Mouse (Mus musculus): ENCODE results near the gene S100a6.

S100a6 gene

GRCm38 (mm10) chr3:90612728-90613291 is at the start of gene S100a6:
TSS of gene S100a6 (plus strand) at chr3:90612882.
- no peak for DNase-seq

GRCm38 (mm10) chr3:90574691-90575090 is 38.0 kb upstream of the S100a6 start:
- no peak for DNase-seq

GRCm38 (mm10) chr3:90575320-90575719 is 37.4 kb upstream of the S100a6 start:
- no peak for DNase-seq

GRCm38 (mm10) chr3:90576351-90577001 is 36.2 kb upstream of the S100a6 start:
- DNase-seq = no peak

- DNase-seq = no peak
These were observed 33.2 kb upstream of the S100a6 start for GRCm38 (mm10) chr3:90579433-90579832.

- no peak for DNase-seq
These were observed 31.5 kb upstream of the S100a6 start for GRCm38 (mm10) chr3:90581141-90581540.

- DNase-seq = no peak
These were observed 30.5 kb upstream of the S100a6 start for GRCm38 (mm10) chr3:90582156-90582555.

GRCm38 (mm10) chr3:90582556-90582955 is 30.1 kb upstream of the S100a6 start:
- DNase-seq = no peak

GRCm38 (mm10) chr3:90583893-90584292 is 28.8 kb upstream of the S100a6 start:
- DNase-seq = no peak

- no peak for DNase-seq
These were observed 27.1 kb upstream of the S100a6 start for GRCm38 (mm10) chr3:90585595-90585994.

GRCm38 (mm10) chr3:90586016-90586643 is 26.6 kb upstream of the S100a6 start:
- DNase-seq = no peak

GRCm38 (mm10) chr3:90586906-90587305 is 25.8 kb upstream of the S100a6 start:
- no peak for DNase-seq

- no peak for DNase-seq
These were observed 25.2 kb upstream of the S100a6 start for GRCm38 (mm10) chr3:90587361-90588101.

GRCm38 (mm10) chr3:90589390-90589789 is 23.3 kb upstream of the S100a6 start:
- no peak for DNase-seq

GRCm38 (mm10) chr3:90589947-90590346 is 22.7 kb upstream of the S100a6 start, which contains the start of gene S100a2:
TSS of gene S100a2 (plus strand) at chr3:90590247.
- no peak for DNase-seq

- DNase-seq = no peak
These were observed 18.2 kb upstream of the S100a6 start for GRCm38 (mm10) chr3:90594466-90594865.

- no peak for DNase-seq
These were observed 17.1 kb upstream of the S100a6 start for GRCm38 (mm10) chr3:90595556-90595955.

GRCm38 (mm10) chr3:90596810-90597209 is 15.9 kb upstream of the S100a6 start:
- DNase-seq = no peak

GRCm38 (mm10) chr3:90597736-90598135 is 14.9 kb upstream of the S100a6 start:
- DNase-seq = no peak

- no peak for DNase-seq
These were observed 14.5 kb upstream of the S100a6 start for GRCm38 (mm10) chr3:90598212-90598611.

- no peak for DNase-seq
These were observed 13.3 kb upstream of the S100a6 start for GRCm38 (mm10) chr3:90599401-90599800.

- DNase-seq = no peak
These were observed 12.6 kb upstream of the S100a6 start for GRCm38 (mm10) chr3:90600036-90600435.

- no peak for DNase-seq
These were observed 12.1 kb upstream of the S100a6 start for GRCm38 (mm10) chr3:90600458-90601195.

Data from cerebellum, adult 11-12 months (tissue).